Mouse (Mus musculus) kidney, embryonic 14.5 days (tissue): ENCODE measurements around the gene Cend1. TPM values are rescaled to one million over a fixed set of nuclear protein-coding genes. Genes with fewer than 3 reads are reported as not detected.
A peak's percentile ranks its signal among the peaks of the same experiment; 100 is the strongest.

Experiments used
- ATAC-seq: fragments of 200-750 bp; cut with Nextera tagmentation; 2 replicates; pipeline ENCODE4 v1.8.0; 2017; ENCODE audit warnings: moderate number of reproducible peaks, mild to moderate bottlenecking, moderate TSS enrichment, moderate library complexity; ENCODE audit not compliant: low FRiP score, low TSS enrichment
- H3K27ac ChIP-seq: fragments of 300-500 bp; sonication (generic); 2 replicates; pipeline ENCODE4 v1.5.1; 2014; ENCODE audit warnings: low read depth, mild to moderate bottlenecking, low read length, moderate library complexity, mixed read lengths
- H3K27me3 ChIP-seq: fragments of 300-500 bp; sonication (generic); 2 replicates; pipeline ENCODE4 v1.6.1; 2014; ENCODE audit warnings: mild to moderate bottlenecking, low read length; ENCODE audit not compliant: control insufficient read depth, insufficient read depth
- H3K36me3 ChIP-seq: fragments of 300-500 bp; sonication (generic); 2 replicates; pipeline ENCODE4 v1.6.1; 2014; ENCODE audit warnings: low read length, mixed read lengths; ENCODE audit not compliant: control insufficient read depth, insufficient read depth
- H3K4me1 ChIP-seq: fragments of 300-500 bp; sonication (generic); 2 replicates; pipeline ENCODE4 v1.6.1; 2014; ENCODE audit warnings: low read length, mixed read lengths; ENCODE audit not compliant: control insufficient read depth, insufficient read depth
- H3K4me2 ChIP-seq: fragments of 300-500 bp; sonication (generic); replicated peaks from 2 replicates; pipeline ENCODE4 v1.6.1; 2014; ENCODE audit warnings: low read depth, mild to moderate bottlenecking, low read length
- H3K4me3 ChIP-seq: fragments of 300-500 bp; sonication (generic); 2 replicates; pipeline ENCODE4 v1.5.1; 2014; ENCODE audit warnings: mild to moderate bottlenecking, low read length
- H3K9ac ChIP-seq: fragments of 300-500 bp; sonication (generic); 2 replicates; pipeline ENCODE4 v1.6.1; 2014; ENCODE audit warnings: low read depth, mild to moderate bottlenecking, low read length, moderate library complexity
- H3K9me3 ChIP-seq: fragments of 300-500 bp; sonication (generic); 2 replicates; pipeline ENCODE4 v1.6.1; 2016; ENCODE audit warnings: low read length; ENCODE audit not compliant: control insufficient read depth
- WGBS: fragments of 180-500 bp; shearing (Covaris S2); extraction: QIAGEN DNeasy Blood & Tissue Kit; methylation state at CpG from one replicate; pipeline ENCODE4 v1.1.7; 2014; 5-methylcytosine and 5-hydroxymethylcytosine counted together
- polyA plus RNA-seq: library from polyadenylated mRNA; unstranded; fragments of >200 nt; fragmentation: Nextera tagmentation; extraction: Ambion mirVana; gene quantifications from 2 replicates; pipeline ENCODE4 v1.2.1, GENCODE M21; 2014

Gene Cend1
- polyA plus RNA-seq, 1 experiment from 2014 or later: 0.46 TPM

- Histone ChIP-seq H3K9me3 (no peaks in the 10 kb centered on the region), H3K27ac (no peak overlapping the region), H3K27me3 (no peaks in the 10 kb centered on the region), H3K4me3 (no peak overlapping the region), H3K36me3 (peaks cover 34% of the 10 kb centered on the region), H3K4me2 (no peak overlapping the region), H3K9ac (no peak overlapping the region), H3K4me1 (peaks cover 33% of the 10 kb centered on the region)
- no peak for ATAC-seq
- 99% methylated on average over 9 of the region's 9 CpGs for WGBS
Observed at GRCm38 (mm10) chr7:141430585-141431240, 1.4 kb upstream of the Cend1 start.

GRCm38 (mm10) chr7:141429840-141430584 lies 721 bp upstream of the Cend1 start:
- 63% methylated on average over 9 of the region's 9 CpGs for WGBS
- H3K9me3 ChIP-seq: no peaks in the 10 kb centered on the region
- ATAC-seq: no peak
- H3K4me1 ChIP-seq: peaks cover 27% of the 10 kb centered on the region
- H3K4me2 ChIP-seq: no peak overlapping the region; the same call in 1 of the 2 replicates
- H3K27me3 ChIP-seq: no peaks in the 10 kb centered on the region
- 0 out of 2 replicates have a peak overlapping the region, but pooled peaks have one; percentile 0 for H3K9ac ChIP-seq
- H3K4me3 ChIP-seq: no peak overlapping the region
- no peak overlapping the region for H3K27ac ChIP-seq
- peaks cover 34% of the 10 kb centered on the region for H3K36me3 ChIP-seq

DNA sequence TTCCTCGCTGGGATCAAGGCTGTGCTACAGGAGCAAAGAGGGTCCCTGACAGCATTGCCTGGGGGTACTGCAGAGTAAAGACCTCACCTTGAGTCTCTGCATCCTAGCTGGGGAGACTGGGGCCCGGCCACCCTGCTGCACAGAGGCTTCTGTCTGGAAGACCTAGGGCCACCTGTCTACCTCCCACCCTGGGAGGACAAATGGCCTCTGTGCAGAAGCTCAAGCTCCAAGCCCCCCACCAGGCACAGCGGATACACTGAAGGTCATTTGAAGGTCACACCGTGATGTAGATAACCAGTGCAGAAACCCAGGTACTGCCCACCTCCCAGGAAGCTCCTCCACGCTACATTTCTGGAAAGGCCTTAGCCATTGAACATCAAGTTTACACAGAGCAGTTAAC lies 590 bp downstream of the Cend1 start:
- 50% methylated on average over 5 of the region's 5 CpGs for WGBS
- Histone ChIP-seq H3K9me3 (no peaks in the 10 kb centered on the region), H3K4me1 (peaks cover 14% of the 10 kb centered on the region), H3K4me3 (no peak overlapping the region), H3K27me3 (no peaks in the 10 kb centered on the region), H3K27ac (no peak overlapping the region), H3K4me2 (no peak overlapping the region; the same call in 1 of the 2 replicates), H3K36me3 (peaks cover 33% of the 10 kb centered on the region), H3K9ac (no peak overlapping the region)
- no peak for ATAC-seq

- no peak for ATAC-seq
- no peak overlapping the region for H3K27ac ChIP-seq
- H3K27me3 ChIP-seq: no peaks in the 10 kb centered on the region
- no peak overlapping the region for H3K4me2 ChIP-seq
- H3K9me3 ChIP-seq: no peaks in the 10 kb centered on the region
- 83% methylated on average over 12 of the region's 12 CpGs for WGBS
- no peak overlapping the region for H3K4me3 ChIP-seq
- H3K36me3 ChIP-seq: peaks cover 20% of the 10 kb centered on the region
- peaks cover 13% of the 10 kb centered on the region for H3K4me1 ChIP-seq
- no peak overlapping the region for H3K9ac ChIP-seq
Observed at GRCm38 (mm10) chr7:141426948-141427730, 2.2 kb downstream of the Cend1 start.

- H3K4me2 ChIP-seq: no peak overlapping the region
- H3K9me3 ChIP-seq: no peaks in the 10 kb centered on the region
- ATAC-seq: no peak
- H3K36me3 ChIP-seq: no peaks in the 10 kb centered on the region
- WGBS: 53% methylated on average over 4 of the region's 4 CpGs
- no peaks in the 10 kb centered on the region for H3K27me3 ChIP-seq
- no peak overlapping the region for H3K27ac ChIP-seq
- H3K4me3 ChIP-seq: no peak overlapping the region
- no peak overlapping the region for H3K9ac ChIP-seq
- H3K4me1 ChIP-seq: 0 out of 2 replicates have a peak, but pooled peaks cover 3% of the 10 kb centered on the region
Observed at GRCm38 (mm10) chr7:141423811-141424210, 5.5 kb downstream of the Cend1 start.

DNA sequence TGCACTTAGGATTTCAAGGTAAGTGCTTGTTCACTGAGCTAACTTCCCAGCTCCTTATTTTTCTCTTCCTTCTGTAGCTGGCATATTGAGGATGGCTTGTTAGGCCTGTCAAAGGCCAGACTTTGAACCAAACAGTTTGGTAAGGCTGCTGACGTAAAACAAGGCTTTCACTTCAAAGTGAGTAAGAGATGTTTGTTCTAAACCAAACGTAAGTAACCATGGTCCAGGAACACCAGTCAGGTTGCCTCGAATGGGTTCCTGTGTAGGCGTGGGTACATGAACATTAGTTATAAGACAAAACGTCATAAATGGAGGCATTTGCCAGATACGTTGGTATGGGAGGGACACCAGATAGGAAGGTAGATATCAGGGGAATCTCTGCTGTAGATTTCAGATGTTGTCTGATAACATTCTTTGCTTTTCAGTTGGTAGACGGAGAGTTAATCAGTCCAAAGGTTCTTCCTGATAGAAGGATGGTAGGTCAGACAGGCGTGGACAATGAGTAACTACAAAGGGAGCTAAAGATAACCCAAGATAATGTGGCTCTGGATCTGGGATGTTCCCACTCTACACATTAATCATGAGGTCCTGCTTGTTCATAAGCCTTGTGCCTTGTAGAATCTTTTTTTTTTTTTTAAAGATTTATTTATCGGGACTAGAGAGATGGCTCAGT lies 9.1 kb downstream of the Cend1 start:
- no peaks in the 10 kb centered on the region for H3K27me3 ChIP-seq
- H3K4me2 ChIP-seq: no peak overlapping the region
- no peak overlapping the region for H3K4me3 ChIP-seq
- no peaks in the 10 kb centered on the region for H3K4me1 ChIP-seq
- H3K9me3 ChIP-seq: no peaks in the 10 kb centered on the region
- no peak for ATAC-seq
- no peaks in the 10 kb centered on the region for H3K36me3 ChIP-seq
- no peak overlapping the region for H3K27ac ChIP-seq
- WGBS: 82% methylated on average over 9 of the region's 9 CpGs
- no peak overlapping the region for H3K9ac ChIP-seq

DNA sequence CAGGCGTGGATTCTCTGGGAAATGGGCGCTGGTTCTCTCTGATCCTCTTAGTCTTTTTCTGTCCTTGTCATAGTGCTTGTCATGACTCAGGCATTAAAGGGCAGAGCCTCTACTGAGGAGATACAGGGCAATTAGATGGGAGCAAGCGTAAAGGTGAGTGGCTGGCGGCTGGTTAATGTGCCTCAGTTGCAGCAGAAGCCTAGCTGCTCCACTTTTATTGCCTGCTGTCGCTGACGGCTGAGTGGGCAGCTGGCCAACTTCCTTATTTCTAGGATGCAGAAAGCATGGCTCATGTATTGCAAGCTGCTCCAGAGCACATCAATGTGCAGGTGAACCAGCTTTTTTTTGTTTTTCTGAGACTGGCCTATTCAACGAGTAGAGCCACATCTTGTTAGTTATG lies 10.3 kb downstream of the Cend1 start:
- H3K9ac ChIP-seq: no peak overlapping the region
- WGBS: 45% methylated on average over 7 of the region's 7 CpGs
- no peaks in the 10 kb centered on the region for H3K4me1 ChIP-seq
- H3K27me3 ChIP-seq: no peaks in the 10 kb centered on the region
- H3K9me3 ChIP-seq: no peaks in the 10 kb centered on the region
- H3K4me2 ChIP-seq: no peak overlapping the region
- no peak for ATAC-seq
- H3K36me3 ChIP-seq: no peaks in the 10 kb centered on the region
- no peak overlapping the region for H3K4me3 ChIP-seq
- no peak overlapping the region for H3K27ac ChIP-seq

DNA sequence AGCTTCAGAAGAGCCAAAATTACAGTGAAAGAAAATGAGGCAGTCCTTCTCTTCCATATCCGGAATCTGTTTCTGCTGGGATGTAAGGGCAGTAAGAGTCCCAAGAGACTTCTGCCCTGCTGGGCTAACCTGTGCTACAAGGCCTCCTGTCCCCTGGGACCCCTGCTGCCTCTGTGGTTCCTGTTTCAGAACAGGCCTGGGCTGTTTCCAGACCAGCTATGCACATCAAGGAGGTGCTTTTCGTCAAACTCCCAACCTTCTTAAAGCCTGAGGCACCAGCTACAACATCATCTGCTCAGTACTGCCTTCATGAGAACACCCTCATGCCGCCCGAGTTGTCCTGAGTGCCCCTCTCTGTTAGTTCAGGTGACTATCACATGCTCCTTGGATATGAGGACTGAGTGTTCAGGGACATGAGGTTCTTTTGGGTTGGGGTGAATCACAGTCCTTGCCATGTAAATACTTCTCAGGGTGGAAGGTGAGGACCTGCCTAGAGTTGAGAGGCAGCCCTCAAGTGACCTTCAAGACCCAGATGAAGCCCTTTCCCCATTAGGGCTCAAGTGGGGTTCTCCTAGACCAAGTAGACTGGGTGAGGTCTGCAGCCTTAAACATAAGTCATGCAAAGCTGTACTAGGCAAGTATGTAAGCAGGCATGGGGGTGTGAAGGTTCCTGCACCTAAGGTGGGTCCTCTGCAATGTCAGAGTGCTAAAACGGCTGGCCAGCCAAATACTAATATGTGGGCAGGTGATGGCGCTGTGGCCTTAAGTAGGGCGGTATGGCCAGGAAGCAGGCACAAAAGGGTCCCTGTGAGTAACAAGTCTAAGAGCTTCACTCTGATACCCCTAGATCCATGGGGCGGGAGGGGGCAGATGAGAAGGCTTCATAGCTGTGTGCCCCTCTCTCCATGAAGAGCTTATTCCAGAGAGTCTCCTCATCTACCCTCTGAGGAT lies 11.3 kb downstream of the Cend1 start:
- ATAC-seq: no peak
- no peak overlapping the region for H3K4me3 ChIP-seq
- H3K4me2 ChIP-seq: no peak overlapping the region
- H3K27ac ChIP-seq: no peak overlapping the region
- 72% methylated on average over 8 of the region's 8 CpGs for WGBS
- no peaks in the 10 kb centered on the region for H3K36me3 ChIP-seq
- H3K9ac ChIP-seq: no peak overlapping the region
- no peaks in the 10 kb centered on the region for H3K9me3 ChIP-seq
- peaks cover 4% of the 10 kb centered on the region; the same call in 1 of the 2 replicates for H3K4me1 ChIP-seq
- H3K27me3 ChIP-seq: no peaks in the 10 kb centered on the region
